Mouse (Mus musculus) hindbrain, embryonic 13.5 days (tissue): ENCODE measurements around the gene Prrc2b. TPM values are rescaled to one million over a fixed set of nuclear protein-coding genes. Genes with fewer than 3 reads are reported as not detected.

Experiments used
- ATAC-seq: fragments of 200-750 bp; cut with Nextera tagmentation; 2 replicates; pipeline ENCODE4 v1.8.0; 2017; ENCODE audit warnings: moderate TSS enrichment; ENCODE audit not compliant: low FRiP score
- H3K27ac ChIP-seq: fragments of 300-500 bp; sonication (generic); 2 replicates; pipeline ENCODE4 v1.5.1; 2015; ENCODE audit warnings: inconsistent platforms, mild to moderate bottlenecking, moderate library complexity
- H3K27me3 ChIP-seq: fragments of 300-500 bp; sonication (generic); 2 replicates; pipeline ENCODE4 v1.6.1; 2015; ENCODE audit warnings: mild to moderate bottlenecking, inconsistent platforms
- H3K36me3 ChIP-seq: fragments of 300-500 bp; sonication (generic); 2 replicates; pipeline ENCODE4 v1.6.1; 2015; ENCODE audit warnings: mild to moderate bottlenecking, inconsistent platforms
- H3K4me1 ChIP-seq: fragments of 300-500 bp; sonication (generic); replicated peaks from 2 replicates; pipeline ENCODE4 v1.6.1; 2015; ENCODE audit warnings: inconsistent platforms
- H3K4me2 ChIP-seq: fragments of 300-500 bp; sonication (generic); 2 replicates; pipeline ENCODE4 v1.6.1; 2015; ENCODE audit warnings: inconsistent platforms, mild to moderate bottlenecking, moderate library complexity
- H3K4me3 ChIP-seq: fragments of 300-500 bp; sonication (generic); 2 replicates; pipeline ENCODE4 v1.5.1; 2015; ENCODE audit warnings: mild to moderate bottlenecking, inconsistent platforms
- H3K9ac ChIP-seq: fragments of 300-500 bp; sonication (generic); 2 replicates; pipeline ENCODE4 v1.6.1; 2015; ENCODE audit warnings: mild to moderate bottlenecking, inconsistent platforms
- H3K9me3 ChIP-seq: fragments of 300-500 bp; sonication (generic); 2 replicates; pipeline ENCODE4 v1.6.1; 2016; ENCODE audit warnings: inconsistent platforms
- WGBS: fragments of 180-500 bp; shearing (Covaris S2); methylation state at CpG from one replicate; pipeline ENCODE4 v1.1.7; 2015; 5-methylcytosine and 5-hydroxymethylcytosine counted together
- polyA plus RNA-seq: library from polyadenylated mRNA; unstranded; fragments of >200 nt; fragmentation: Nextera tagmentation; extraction: Ambion mirVana; gene quantifications from 2 replicates; pipeline ENCODE4 v1.2.1, GENCODE M21; 2015

Prrc2b gene
- polyA plus RNA-seq, 1 experiment from 2014 or later, result 68.8 TPM

GRCm38 (mm10) chr2:32166581-32166980 lies 15.7 kb downstream of the Prrc2b start:
- 4% methylated on average over 10 of the region's 10 CpGs for WGBS
- no peaks in the 10 kb centered on the region for H3K36me3 ChIP-seq
- H3K4me1 ChIP-seq, result peaks cover 75% of the 10 kb centered on the region
- H3K27me3 ChIP-seq, result no peaks in the 10 kb centered on the region
- peak overlapping the region; percentile 90 for H3K27ac ChIP-seq
- H3K4me3 ChIP-seq, result no peak overlapping the region
- no peaks in the 10 kb centered on the region for H3K9me3 ChIP-seq
- peak overlapping the region; percentile 47 for H3K4me2 ChIP-seq
- no peak overlapping the region for H3K9ac ChIP-seq
- ATAC-seq, result no peak

GRCm38 (mm10) chr2:32167034-32167770 lies 16.3 kb downstream of the Prrc2b start:
- peak overlapping the region; percentile 47 for H3K4me2 ChIP-seq
- 9% methylated on average over 16 of the region's 16 CpGs for WGBS
- H3K9me3 ChIP-seq, result no peaks in the 10 kb centered on the region
- no peaks in the 10 kb centered on the region for H3K36me3 ChIP-seq
- peak overlapping the region; percentile 19 for H3K4me3 ChIP-seq
- no peaks in the 10 kb centered on the region for H3K27me3 ChIP-seq
- peak; percentile 38 for ATAC-seq
- H3K4me1 ChIP-seq, result peaks cover 81% of the 10 kb centered on the region
- peak overlapping the region; percentile 61 for H3K9ac ChIP-seq
- H3K27ac ChIP-seq, result peak overlapping the region; percentile 90

- Histone ChIP-seq H3K4me2 (peak overlapping the region; percentile 47), H3K4me1 (peaks cover 85% of the 10 kb centered on the region), H3K27ac (peak overlapping the region; percentile 90), H3K4me3 (peak overlapping the region; percentile 19), H3K9me3 (no peaks in the 10 kb centered on the region), H3K36me3 (no peaks in the 10 kb centered on the region), H3K27me3 (no peaks in the 10 kb centered on the region), H3K9ac (peak overlapping the region; percentile 61)
- 6% methylated on average over 7 of the region's 7 CpGs for WGBS
- peak; percentile 62 for ATAC-seq
These were observed 16.9 kb downstream of the Prrc2b start for GRCm38 (mm10) chr2:32167819-32168218.

GRCm38 (mm10) chr2:32169292-32169691 lies 18.4 kb downstream of the Prrc2b start:
- Histone ChIP-seq H3K27me3 (no peaks in the 10 kb centered on the region), H3K27ac (0 out of 2 replicates have a peak overlapping the region, but pooled peaks have one; percentile 30), H3K9me3 (no peaks in the 10 kb centered on the region), H3K4me1 (peaks cover 86% of the 10 kb centered on the region), H3K4me3 (no peak overlapping the region), H3K9ac (peak overlapping the region; percentile 30; the same call in 1 of the 2 replicates), H3K4me2 (no peak overlapping the region), H3K36me3 (no peaks in the 10 kb centered on the region)
- ATAC-seq, result no peak
- 84% methylated on average over 5 of the region's 5 CpGs for WGBS

- Histone ChIP-seq H3K9ac (peak overlapping the region; percentile 44), H3K36me3 (no peaks in the 10 kb centered on the region), H3K27me3 (no peaks in the 10 kb centered on the region), H3K27ac (peak overlapping the region; percentile 1; the same call in 1 of the 2 replicates), H3K9me3 (no peaks in the 10 kb centered on the region), H3K4me2 (no peak overlapping the region), H3K4me1 (peaks cover 86% of the 10 kb centered on the region), H3K4me3 (no peak overlapping the region)
- WGBS, result 85% methylated on average over 8 of the region's 8 CpGs
- no peak for ATAC-seq
These were observed 19.1 kb downstream of the Prrc2b start for GRCm38 (mm10) chr2:32170010-32170409.

- Histone ChIP-seq H3K4me1 (peaks cover 88% of the 10 kb centered on the region), H3K4me2 (no peak overlapping the region), H3K9ac (no peak overlapping the region), H3K27me3 (no peaks in the 10 kb centered on the region), H3K9me3 (no peaks in the 10 kb centered on the region), H3K27ac (0 out of 2 replicates have a peak overlapping the region, but pooled peaks have one; percentile 1), H3K36me3 (no peaks in the 10 kb centered on the region), H3K4me3 (no peak overlapping the region)
- no peak for ATAC-seq
- 77% methylated on average over 14 of the region's 14 CpGs for WGBS
These were observed 21.0 kb downstream of the Prrc2b start for GRCm38 (mm10) chr2:32171658-32172433.

- no peaks in the 10 kb centered on the region for H3K9me3 ChIP-seq
- H3K36me3 ChIP-seq, result no peaks in the 10 kb centered on the region
- no peak overlapping the region for H3K4me3 ChIP-seq
- H3K27ac ChIP-seq, result peak overlapping the region; percentile 95
- ATAC-seq, result peak; percentile 61
- H3K9ac ChIP-seq, result peak overlapping the region; percentile 69
- peaks cover 89% of the 10 kb centered on the region for H3K4me1 ChIP-seq
- H3K4me2 ChIP-seq, result peak overlapping the region; percentile 47
- H3K27me3 ChIP-seq, result no peaks in the 10 kb centered on the region
- 3% methylated on average over 13 of the region's 13 CpGs for WGBS
These were observed 23.4 kb downstream of the Prrc2b start for GRCm38 (mm10) chr2:32174170-32174741.

GRCm38 (mm10) chr2:32175051-32175466 lies 24.2 kb downstream of the Prrc2b start:
- Histone ChIP-seq H3K4me2 (peak overlapping the region; percentile 47), H3K4me3 (no peak overlapping the region), H3K27ac (peak overlapping the region; percentile 95), H3K9ac (peak overlapping the region; percentile 69), H3K9me3 (no peaks in the 10 kb centered on the region), H3K36me3 (no peaks in the 10 kb centered on the region), H3K27me3 (no peaks in the 10 kb centered on the region), H3K4me1 (peaks cover 88% of the 10 kb centered on the region)
- 20% methylated on average over 7 of the region's 7 CpGs for WGBS
- ATAC-seq, result peak; percentile 72

GRCm38 (mm10) chr2:32175508-32175907 lies 24.6 kb downstream of the Prrc2b start:
- H3K9me3 ChIP-seq, result no peaks in the 10 kb centered on the region
- no peak overlapping the region for H3K4me3 ChIP-seq
- ATAC-seq, result 0 out of 2 replicates have a peak, but pooled peaks have one; percentile 15
- 94% methylated on average over 6 of the region's 6 CpGs for WGBS
- H3K36me3 ChIP-seq, result no peaks in the 10 kb centered on the region
- H3K27me3 ChIP-seq, result no peaks in the 10 kb centered on the region
- H3K9ac ChIP-seq, result peak overlapping the region; percentile 69
- peak overlapping the region; percentile 95 for H3K27ac ChIP-seq
- H3K4me1 ChIP-seq, result peaks cover 88% of the 10 kb centered on the region
- H3K4me2 ChIP-seq, result peak overlapping the region; percentile 47

GRCm38 (mm10) chr2:32176848-32177247 lies 26.0 kb downstream of the Prrc2b start:
- H3K27me3 ChIP-seq, result no peaks in the 10 kb centered on the region
- H3K9me3 ChIP-seq, result no peaks in the 10 kb centered on the region
- H3K4me1 ChIP-seq, result peaks cover 95% of the 10 kb centered on the region
- H3K4me3 ChIP-seq, result no peak overlapping the region
- H3K27ac ChIP-seq, result 0 out of 2 replicates have a peak overlapping the region, but pooled peaks have one; percentile 19
- peak overlapping the region; percentile 20; the same call in 1 of the 2 replicates for H3K9ac ChIP-seq
- ATAC-seq, result no peak
- H3K36me3 ChIP-seq, result no peaks in the 10 kb centered on the region
- H3K4me2 ChIP-seq, result no peak overlapping the region
- 36% methylated on average over 3 of the region's 3 CpGs for WGBS

- ATAC-seq, result no peak
- 76% methylated on average over 11 of the region's 11 CpGs for WGBS
- Histone ChIP-seq H3K27ac (peak overlapping the region; percentile 25; the same call in 1 of the 2 replicates), H3K36me3 (no peaks in the 10 kb centered on the region), H3K4me3 (no peak overlapping the region), H3K27me3 (no peaks in the 10 kb centered on the region), H3K9ac (peak overlapping the region; percentile 63; the same call in 1 of the 2 replicates), H3K4me2 (no peak overlapping the region), H3K4me1 (peaks cover 95% of the 10 kb centered on the region), H3K9me3 (no peaks in the 10 kb centered on the region)
These were observed 26.6 kb downstream of the Prrc2b start for GRCm38 (mm10) chr2:32177397-32178060.
